Mouse (Mus musculus) spleen, adult 2 months (tissue): ENCODE measurements around the gene Fam20a. TPM values are rescaled to one million over a fixed set of nuclear protein-coding genes. Genes with fewer than 3 reads are reported as not detected.

ENCODE experiments used
- DNase-seq, 2 experiments: peaks; one replicate each; pipeline versions ENCODE4 v3.0.0 to v3.0.0-alpha.2; 2012 to 2021; ENCODE audit warnings: low spot score in 2 of 2, low read depth in 1 of 2
- H3K27ac ChIP-seq: fragments of 200-500 bp; 2 replicates; pipeline ENCODE4 v1.5.1; 2012; ENCODE audit warnings: low read length, inconsistent platforms; ENCODE audit not compliant: insufficient read depth
- H3K27me3 ChIP-seq: fragments of 200-500 bp; 2 replicates; pipeline ENCODE4 v1.6.1; 2012; ENCODE audit warnings: mild to moderate bottlenecking, moderate library complexity, low read length, inconsistent platforms; ENCODE audit not compliant: control insufficient read depth, insufficient read depth
- H3K36me3 ChIP-seq: fragments of 200-500 bp; 2 replicates; pipeline ENCODE4 v1.6.1; 2012; ENCODE audit warnings: mild to moderate bottlenecking, low read length, inconsistent platforms; ENCODE audit not compliant: control insufficient read depth, insufficient read depth
- H3K4me1 ChIP-seq: fragments of 200-500 bp; 2 replicates; pipeline ENCODE4 v1.6.1; 2011; ENCODE audit warnings: inconsistent platforms; ENCODE audit not compliant: control insufficient read depth, insufficient read depth, insufficient read length
- H3K4me3 ChIP-seq: fragments of 200-500 bp; 2 replicates; pipeline ENCODE4 v1.5.1; 2011; ENCODE audit warnings: mild to moderate bottlenecking, inconsistent platforms; ENCODE audit not compliant: insufficient read depth, insufficient read length; ENCODE audit errors: extremely low read depth
- CTCF ChIP-seq: fragments of 200-500 bp; IDR thresholded peaks from 2 replicates; pipeline ENCODE4 v1.5.1; 2011; ENCODE audit warnings: mild to moderate bottlenecking, inconsistent platforms; ENCODE audit not compliant: insufficient read depth, insufficient read length, insufficient replicate concordance; ENCODE audit errors: extremely low read depth
- POLR2A ChIP-seq: fragments of 200-500 bp; IDR thresholded peaks from 2 replicates; pipeline ENCODE4 v1.6.1; 2011; ENCODE audit warnings: low read depth, low read length, inconsistent platforms
- WGBS: fragments of 180-500 bp; shearing (Covaris S2); methylation state at CpG from one replicate; pipeline ENCODE4 v1.1.7; 2018; 5-methylcytosine and 5-hydroxymethylcytosine counted together
- polyA plus RNA-seq: library from polyadenylated mRNA; depleted of rRNA; stranded (reverse); fragments of >200 nt; gene quantifications from 2 replicates; pipeline ENCODE4 v1.2.3, GENCODE M21; 2012

The Fam20a gene
- polyA plus RNA-seq, 1 experiment, result 3.1 TPM

GRCm38 (mm10) chr11:109670026-109670916 is 51.8 kb downstream of the Fam20a start:
- no peak for DNase-seq
- H3K36me3 ChIP-seq, result peaks cover 33% of the 10 kb centered on the region

GRCm38 (mm10) chr11:109669149-109669708 is 52.9 kb downstream of the Fam20a start:
- H3K27ac ChIP-seq, result no peak overlapping the region
- H3K27me3 ChIP-seq, result no peaks in the 10 kb centered on the region
- 79% methylated on average over 8 of the region's 8 CpGs for WGBS
- peaks cover 37% of the 10 kb centered on the region for H3K36me3 ChIP-seq
- TF ChIP-seq CTCF (no peak), POLR2A (no peak)
- no peak overlapping the region for H3K4me3 ChIP-seq
- DNase-seq, result no peak
- H3K4me1 ChIP-seq, result no peaks in the 10 kb centered on the region; the same call in 1 of the 2 replicates

More at GRCm38 (mm10) chr11:109670026-109670916, 51.8 kb downstream of the Fam20a start:
- Histone ChIP-seq H3K27me3 (no peaks in the 10 kb centered on the region), H3K4me1 (no peaks in the 10 kb centered on the region; the same call in 1 of the 2 replicates), H3K27ac (peak overlapping the region; percentile 2; the same call in 1 of the 2 replicates), H3K4me3 (no peak overlapping the region)
- 52% methylated on average over 14 of the region's 14 CpGs for WGBS
- no peak for TF ChIP-seq CTCF
- no peak for TF ChIP-seq POLR2A

- Histone ChIP-seq H3K27ac (no peak overlapping the region), H3K4me1 (no peaks in the 10 kb centered on the region; the same call in 1 of the 2 replicates), H3K4me3 (no peak overlapping the region), H3K27me3 (no peaks in the 10 kb centered on the region), H3K36me3 (peaks cover 46% of the 10 kb centered on the region)
- no peak for TF ChIP-seq POLR2A
- no peak for TF ChIP-seq CTCF
- 67% methylated on average over 8 of the region's 8 CpGs for WGBS
- DNase-seq, result no peak
Measured at GRCm38 (mm10) chr11:109668115-109668725, 53.9 kb downstream of the Fam20a start.

GRCm38 (mm10) chr11:109667371-109667770 is 54.7 kb downstream of the Fam20a start:
- no peak overlapping the region for H3K4me3 ChIP-seq
- no peaks in the 10 kb centered on the region; the same call in 1 of the 2 replicates for H3K4me1 ChIP-seq
- peaks cover 53% of the 10 kb centered on the region for H3K36me3 ChIP-seq
- TF ChIP-seq CTCF, result no peak
- TF ChIP-seq POLR2A, result no peak
- no peak overlapping the region for H3K27ac ChIP-seq
- WGBS, result 91% methylated on average over 19 of the region's 19 CpGs
- DNase-seq, result no peak
- H3K27me3 ChIP-seq, result no peaks in the 10 kb centered on the region

- Histone ChIP-seq H3K4me1 (no peaks in the 10 kb centered on the region; the same call in 1 of the 2 replicates), H3K27me3 (no peaks in the 10 kb centered on the region), H3K36me3 (peaks cover 58% of the 10 kb centered on the region), H3K4me3 (no peak overlapping the region), H3K27ac (no peak overlapping the region)
- DNase-seq, result no peak
- TF ChIP-seq CTCF (no peak), POLR2A (no peak)
- WGBS, result 93% methylated on average over 13 of the region's 13 CpGs
Measured at GRCm38 (mm10) chr11:109666411-109666810, 55.7 kb downstream of the Fam20a start.

- Histone ChIP-seq H3K36me3 (peaks cover 63% of the 10 kb centered on the region), H3K4me3 (no peak overlapping the region), H3K4me1 (no peaks in the 10 kb centered on the region), H3K27me3 (no peaks in the 10 kb centered on the region), H3K27ac (no peak overlapping the region)
- TF ChIP-seq POLR2A, result no peak
- TF ChIP-seq CTCF, result no peak
- 89% methylated on average over 6 of the region's 6 CpGs for whole genome bisulfite sequencing
- no peak for DNase-seq
Measured at GRCm38 (mm10) chr11:109665424-109665823, 56.7 kb downstream of the Fam20a start.
